Mouse (Mus musculus) erythroblast, embryonic 14.5 days (primary cell): Measurements from ENCODE around the gene Cdh6.

Experiments
- GATA1 ChIP-seq: IDR thresholded peaks from 2 replicates; pipeline ENCODE4 v1.6.1; 2012; ENCODE audit warnings: low read length, inconsistent platforms, mixed read lengths
- TAL1 ChIP-seq: IDR thresholded peaks from 3 replicates; pipeline ENCODE4 v1.6.1; 2012; ENCODE audit warnings: low read length, inconsistent platforms, mixed read lengths

GRCm38 (mm10) chr15:13068213-13068516, 105.3 kb downstream of the Cdh6 start:
- TF ChIP-seq GATA1 (no peak), TAL1 (no peak)
